Mouse (Mus musculus) heart, embryonic 14.5 days (tissue): ENCODE results near the gene Cngb1. TPM values are rescaled to one million over a fixed set of nuclear protein-coding genes. Genes with fewer than 3 reads are reported as not detected.
A peak's percentile ranks its signal among the peaks of the same experiment; 100 is the strongest.

Experiments used
- ATAC-seq: fragments of 200-750 bp; cut with Nextera tagmentation; 2 replicates; pipeline ENCODE4 v1.8.0; 2017; ENCODE audit warnings: low read depth, moderate TSS enrichment; ENCODE audit not compliant: insufficient number of reproducible peaks, insufficient read depth, low FRiP score
- H3K27ac ChIP-seq, 2 experiments: fragments of 200-500 bp in 1 of 2; fragments of 300-500 bp in 1 of 2; sonication (generic) in 1 of 2; replicated peaks in 1 of 2; 2 replicates each; pipeline ENCODE4 v1.5.1; 2012 to 2014; ENCODE audit warnings: low read depth in 2 of 2, low read length in 2 of 2, control low read depth in 1 of 2, mild to moderate bottlenecking in 1 of 2, mixed read lengths in 1 of 2; ENCODE audit not compliant: control insufficient read depth in 1 of 2, insufficient read depth in 1 of 2
- H3K27me3 ChIP-seq: fragments of 300-500 bp; sonication (generic); 2 replicates; pipeline ENCODE4 v1.6.1; 2014; ENCODE audit warnings: mild to moderate bottlenecking, low read length, control low read depth; ENCODE audit not compliant: control insufficient read depth, insufficient read depth
- H3K36me3 ChIP-seq: fragments of 300-500 bp; sonication (generic); 2 replicates; pipeline ENCODE4 v1.6.1; 2014; ENCODE audit warnings: mild to moderate bottlenecking, control low read depth, low read length, mixed read lengths; ENCODE audit not compliant: control insufficient read depth, insufficient read depth
- H3K4me1 ChIP-seq, 2 experiments: fragments of 200-500 bp in 1 of 2; fragments of 300-500 bp in 1 of 2; sonication (generic) in 1 of 2; 2 replicates each; pipeline ENCODE4 v1.6.1; 2012 to 2014; ENCODE audit warnings: low read length in 2 of 2, control low read depth in 1 of 2, mixed read lengths in 1 of 2; ENCODE audit not compliant: control insufficient read depth in 2 of 2, insufficient read depth in 2 of 2
- H3K4me2 ChIP-seq: fragments of 300-500 bp; sonication (generic); 2 replicates; pipeline ENCODE4 v1.6.1; 2014; ENCODE audit warnings: mild to moderate bottlenecking, low read length
- H3K4me3 ChIP-seq, 2 experiments: fragments of 200-500 bp in 1 of 2; fragments of 300-500 bp in 1 of 2; sonication (generic) in 1 of 2; 2 replicates each; pipeline ENCODE4 v1.5.1; 2012 to 2014; ENCODE audit warnings: low read length in 2 of 2, mild to moderate bottlenecking in 2 of 2, control low read depth in 1 of 2, low read depth in 1 of 2, moderate library complexity in 1 of 2; ENCODE audit not compliant: control insufficient read depth in 1 of 2, insufficient read depth in 1 of 2
- H3K9ac ChIP-seq: fragments of 300-500 bp; sonication (generic); 2 replicates; pipeline ENCODE4 v1.6.1; 2014; ENCODE audit warnings: mild to moderate bottlenecking, low read length
- H3K9me3 ChIP-seq: fragments of 300-500 bp; sonication (generic); 2 replicates; pipeline ENCODE4 v1.6.1; 2016; ENCODE audit warnings: low read length, control low read depth; ENCODE audit not compliant: control insufficient read depth
- WGBS: fragments of 180-500 bp; shearing (Covaris S2); extraction: QIAGEN DNeasy Blood & Tissue Kit; methylation state at CpG from one replicate; pipeline ENCODE4 v1.1.7; 2014; 5-methylcytosine and 5-hydroxymethylcytosine counted together
- polyA plus RNA-seq: library from polyadenylated mRNA; unstranded; fragments of >200 nt; fragmentation: Nextera tagmentation; extraction: Ambion mirVana; gene quantifications from 2 replicates; pipeline ENCODE4 v1.2.1, GENCODE M21; 2014

Gene Cngb1
- polyA plus RNA-seq, 1 experiment from 2014 or later: 1.00 TPM

DNA sequence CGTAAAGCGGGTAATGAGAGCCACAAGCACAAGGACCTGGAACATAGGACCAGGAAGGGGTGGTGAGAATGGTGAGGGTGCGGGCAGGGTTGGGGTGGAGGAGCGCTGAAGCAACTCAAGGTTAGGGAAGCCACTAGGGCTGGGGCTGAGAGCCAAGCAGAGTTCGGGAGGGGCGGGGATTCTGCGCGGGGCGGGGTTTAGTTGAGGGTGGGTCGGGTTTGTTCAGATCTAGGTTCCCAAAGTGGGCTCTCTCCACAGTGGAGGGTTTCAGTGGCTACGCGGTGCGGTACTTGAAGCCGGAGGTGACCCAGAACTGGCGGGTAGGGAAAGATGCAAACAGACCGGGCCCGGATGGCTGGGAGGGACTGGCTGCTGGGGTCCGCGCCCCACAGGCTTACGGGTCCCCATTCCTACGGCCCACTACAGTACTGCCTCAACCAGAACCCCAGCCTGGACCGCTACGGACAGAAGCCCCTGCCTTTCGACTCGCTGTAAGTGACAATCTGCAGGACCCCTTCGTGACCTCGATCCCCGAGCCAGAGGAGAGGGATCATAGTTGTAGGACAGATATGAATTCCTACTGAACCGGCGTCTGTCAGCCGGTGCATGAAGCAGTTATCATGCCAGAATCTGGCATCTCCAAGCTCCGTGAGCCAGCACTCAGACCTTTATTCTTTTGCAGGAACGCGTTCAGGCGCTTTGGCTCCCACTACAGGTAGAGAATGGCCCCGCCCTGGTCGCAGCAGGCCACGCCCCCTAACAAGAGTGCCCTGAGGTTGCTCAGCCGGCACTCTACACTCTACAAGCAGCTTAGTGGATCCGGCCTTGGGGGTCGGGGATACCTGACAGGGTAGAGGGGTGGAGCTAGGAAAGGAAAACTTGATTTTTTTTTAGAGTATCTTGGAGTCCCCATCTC is 14.1 kb upstream of the Cngb1 start:
- ATAC-seq: peak; percentile 59
- H3K36me3 ChIP-seq: peaks cover 20% of the 10 kb centered on the region
- peaks cover 21 to 23% of the 10 kb centered on the region in 2 experiments for H3K4me1 ChIP-seq
- H3K27ac ChIP-seq: no peak overlapping the region
- H3K27me3 ChIP-seq: no peaks in the 10 kb centered on the region
- peak overlapping the region; percentile 64 for H3K9ac ChIP-seq
- peak overlapping the region; percentile 43 to 47 for H3K4me3 ChIP-seq
- H3K9me3 ChIP-seq: no peaks in the 10 kb centered on the region
- 3% methylated on average over 41 of the region's 41 CpGs for WGBS
- H3K4me2 ChIP-seq: peak overlapping the region; percentile 90

DNA sequence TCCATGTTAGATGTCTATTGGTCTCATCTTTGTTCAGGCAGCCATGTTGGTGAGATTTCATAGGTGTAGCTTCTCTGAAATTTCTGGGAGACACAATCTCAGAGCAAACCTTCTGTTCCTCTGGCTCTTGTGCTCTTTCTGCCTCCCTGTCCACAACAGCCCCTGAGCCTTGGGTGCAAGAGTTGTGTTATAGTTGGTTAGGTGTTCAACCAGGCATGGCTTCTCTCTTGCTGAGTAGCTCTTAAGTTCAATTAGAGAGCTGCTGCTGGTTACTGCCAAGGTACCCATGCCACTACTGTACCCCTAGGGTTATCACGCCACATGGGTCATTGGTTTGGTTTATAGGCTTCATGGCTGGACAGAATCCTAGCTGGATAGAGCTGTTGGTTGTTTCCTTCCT is 9.0 kb upstream of the Cngb1 start:
- no peaks in the 10 kb centered on the region for H3K36me3 ChIP-seq
- no peak overlapping the region for H3K4me2 ChIP-seq
- no peak overlapping the region for H3K4me3 ChIP-seq
- no peak overlapping the region for H3K9ac ChIP-seq
- WGBS: 92% methylated on average over 1 of the region's 1 CpGs
- H3K27me3 ChIP-seq: no peaks in the 10 kb centered on the region
- peaks cover under 1 to 4% of the 10 kb centered on the region in 2 experiments; a peak in 3 of 4 replicates for H3K4me1 ChIP-seq
- H3K9me3 ChIP-seq: no peaks in the 10 kb centered on the region
- no peak for ATAC-seq
- no peak overlapping the region for H3K27ac ChIP-seq

DNA sequence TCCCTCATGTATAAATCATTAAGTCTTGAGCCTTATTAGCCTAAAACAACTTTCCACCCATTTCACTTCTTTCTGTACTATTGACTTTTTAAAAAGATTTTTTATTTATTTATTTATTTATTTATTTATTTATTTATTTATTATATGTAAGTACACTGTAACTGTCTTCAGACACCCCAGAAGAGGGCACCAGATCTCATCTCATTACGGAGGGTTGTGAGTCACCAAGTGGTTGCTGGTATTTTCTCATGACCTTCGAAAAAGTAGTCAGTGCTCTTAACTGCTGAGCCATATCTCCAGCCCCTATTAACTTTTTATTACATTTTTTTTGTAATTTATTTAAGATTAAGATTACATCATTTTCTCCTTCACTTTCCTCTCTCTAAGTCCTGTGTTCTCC is 8.3 kb upstream of the Cngb1 start:
- Histone ChIP-seq H3K27me3 (no peaks in the 10 kb centered on the region), H3K4me2 (no peak overlapping the region), H3K36me3 (no peaks in the 10 kb centered on the region), H3K4me1 (no peaks in the 10 kb centered on the region; a peak in 1 of 4 replicates), H3K27ac (no peak overlapping the region), H3K9me3 (no peaks in the 10 kb centered on the region), H3K9ac (no peak overlapping the region), H3K4me3 (no peak overlapping the region)
- WGBS: 72% methylated on average over 2 of the region's 2 CpGs
- ATAC-seq: no peak

DNA sequence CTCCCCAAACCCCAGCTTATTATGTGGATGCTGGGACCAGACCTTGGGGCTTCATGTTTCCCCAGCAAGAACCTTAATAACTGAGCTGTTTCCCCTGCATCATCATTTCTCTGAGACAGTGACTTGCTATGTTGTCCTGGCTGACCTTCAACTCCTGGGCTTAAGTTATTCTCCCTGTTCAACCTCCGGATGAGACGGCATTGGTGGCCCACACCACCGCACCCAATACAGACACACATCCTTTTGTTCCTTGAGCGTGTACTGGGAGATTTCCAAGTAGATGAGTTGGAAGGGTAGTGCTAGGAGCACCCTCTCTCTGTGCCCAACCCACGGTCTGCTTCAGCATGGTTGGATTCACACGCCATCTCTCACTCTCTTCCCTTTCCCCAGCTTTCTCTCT is 7.5 kb upstream of the Cngb1 start:
- Histone ChIP-seq H3K27me3 (no peaks in the 10 kb centered on the region), H3K4me3 (no peak overlapping the region), H3K9me3 (no peaks in the 10 kb centered on the region), H3K9ac (no peak overlapping the region), H3K4me2 (no peak overlapping the region), H3K36me3 (no peaks in the 10 kb centered on the region), H3K4me1 (peaks cover 0 to 4% of the 10 kb centered on the region in 2 experiments; a peak in 1 of 4 replicates), H3K27ac (no peak overlapping the region)
- ATAC-seq: no peak
- 72% methylated on average over 6 of the region's 6 CpGs for WGBS

DNA sequence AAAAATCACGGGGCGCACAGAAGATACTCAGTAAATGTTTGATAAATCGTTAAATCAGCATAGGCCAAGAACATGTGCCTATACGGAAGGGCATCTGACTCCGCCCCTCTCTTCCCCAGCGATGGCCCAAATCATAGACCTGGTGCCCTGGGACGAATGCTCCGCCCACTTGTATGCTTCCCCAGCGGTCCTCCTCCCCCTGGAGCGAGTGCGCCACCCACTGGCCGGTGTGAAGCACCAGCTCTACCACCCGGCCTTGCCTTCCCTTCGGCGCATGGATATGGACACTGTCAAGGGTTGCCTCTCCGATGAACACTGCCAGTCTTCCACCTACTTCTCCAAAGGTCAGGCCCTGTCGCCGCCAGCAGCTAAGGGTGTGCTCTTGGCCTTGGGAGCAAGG is 6.5 kb upstream of the Cngb1 start:
- Histone ChIP-seq H3K36me3 (no peaks in the 10 kb centered on the region), H3K27me3 (no peaks in the 10 kb centered on the region), H3K27ac (no peak overlapping the region), H3K9ac (no peak overlapping the region), H3K4me2 (no peak overlapping the region), H3K9me3 (no peaks in the 10 kb centered on the region), H3K4me3 (no peak overlapping the region), H3K4me1 (peaks cover 0 to 4% of the 10 kb centered on the region in 2 experiments; a peak in 1 of 4 replicates)
- no peak for ATAC-seq
- 65% methylated on average over 18 of the region's 18 CpGs for WGBS

DNA sequence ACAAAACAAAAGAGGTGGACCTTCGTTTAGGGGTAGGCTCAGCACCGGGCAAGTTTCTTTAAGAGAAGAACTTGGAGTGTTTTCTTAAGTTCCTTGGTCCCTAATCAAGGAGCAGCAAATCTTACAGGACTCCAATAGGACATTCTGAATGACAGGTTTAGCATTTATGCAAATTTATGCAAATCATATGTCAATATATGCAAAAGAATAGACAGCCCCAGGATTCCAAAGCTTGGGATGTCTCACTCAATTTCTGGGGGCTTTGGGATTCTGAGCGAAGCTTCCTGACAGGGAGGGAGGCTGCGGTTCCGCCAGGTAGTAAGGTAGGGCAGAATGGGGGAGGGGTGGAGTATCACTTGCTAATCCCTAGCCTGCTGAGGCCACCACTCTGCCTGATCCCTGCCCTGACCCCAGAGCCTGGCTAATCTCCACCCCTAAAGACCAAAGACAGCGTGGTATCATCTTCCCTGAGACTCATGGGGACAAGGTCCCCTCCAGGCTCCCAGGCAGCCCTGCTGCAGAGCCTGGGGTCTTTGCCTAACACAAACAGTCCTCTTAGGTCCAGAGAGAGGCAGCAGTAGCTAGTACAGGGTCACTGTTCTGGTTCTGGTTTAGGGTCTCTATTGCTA is 4.1 kb upstream of the Cngb1 start, which contains the start of gene Tepp:
Tepp (plus strand) TSS at position 225 of the 629 bp plus-strand sequence.
- ATAC-seq: no peak
- H3K36me3 ChIP-seq: no peaks in the 10 kb centered on the region
- no peak within 1 kb of the TSS for H3K9ac ChIP-seq

DNA sequence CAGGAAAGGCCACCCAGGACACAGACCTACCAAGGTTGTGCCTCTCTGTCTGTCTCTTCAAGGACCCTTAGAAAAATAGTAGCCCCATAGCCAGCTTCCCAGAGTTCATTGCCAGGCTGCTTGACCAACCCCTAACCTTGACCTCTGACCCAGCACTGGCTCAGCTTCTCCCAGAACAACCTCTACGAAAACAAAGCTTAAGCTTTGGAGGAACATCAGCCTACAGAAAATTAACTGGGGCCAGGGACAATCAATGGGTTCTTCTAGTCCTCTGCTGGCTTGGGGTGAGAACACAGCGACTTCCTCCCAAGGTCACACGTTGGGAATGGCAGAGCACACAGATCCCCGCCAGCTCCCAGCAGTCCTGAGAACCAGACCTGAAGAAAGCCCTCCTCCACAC is 859 bp downstream of the Cngb1 start:
- 50% methylated on average over 4 of the region's 4 CpGs for WGBS
- Histone ChIP-seq H3K4me2 (no peak overlapping the region), H3K9ac (no peak overlapping the region), H3K27me3 (no peaks in the 10 kb centered on the region), H3K36me3 (no peaks in the 10 kb centered on the region), H3K9me3 (no peaks in the 10 kb centered on the region), H3K4me3 (no peak overlapping the region), H3K27ac (no peak overlapping the region), H3K4me1 (peaks cover 2 to 4% of the 10 kb centered on the region in 2 experiments; a peak in 2 of 4 replicates)
- ATAC-seq: no peak

More for the DNA sequence above, 4.1 kb upstream of the Cngb1 start, which contains the start of gene Tepp:
- no peak within 1 kb of the TSS for H3K4me2 ChIP-seq
- 45% methylated on average over 6 of the region's 6 CpGs for WGBS
- H3K4me3 ChIP-seq: no peak within 1 kb of the TSS
- H3K27me3 ChIP-seq: no peaks in the 10 kb centered on the region
- H3K27ac ChIP-seq: no peak within 1 kb of the TSS
- H3K9me3 ChIP-seq: no peaks in the 10 kb centered on the region
- peaks cover 2 to 4% of the 10 kb centered on the region in 2 experiments; a peak in 2 of 4 replicates for H3K4me1 ChIP-seq
